Mouse (Mus musculus): ENCODE measurements around the gene Tmem14c.

Gene Tmem14c

DNA sequence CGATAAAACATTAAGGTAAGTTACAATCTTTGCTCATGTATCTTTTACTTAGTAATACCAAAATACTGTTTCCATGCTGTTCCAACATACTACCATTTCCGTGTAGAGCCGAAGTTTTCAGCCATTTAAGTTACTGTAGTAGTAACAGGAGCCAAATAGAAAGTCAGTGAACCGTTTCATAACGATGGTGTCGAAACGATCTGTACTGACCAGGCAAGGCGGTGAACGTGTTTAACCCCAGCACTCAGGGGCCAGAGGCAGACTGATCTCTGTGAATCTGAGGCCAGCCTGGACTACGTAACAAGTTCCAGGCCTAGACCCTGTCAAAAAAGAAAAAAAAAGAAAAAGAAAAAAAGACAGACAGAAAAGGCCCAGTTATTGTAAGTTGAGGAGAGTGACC, 7.8 kb upstream of the Tmem14c start:
- no peak for DNase-seq (ENCODE audit: low spot score in 2 of 2)

GRCm38 (mm10) chr13:41008946-41009345, 7.1 kb upstream of the Tmem14c start:
- DNase-seq (ENCODE audit: low spot score in 2 of 2): no peak

- DNase-seq (ENCODE audit: low spot score in 2 of 2): no peak
Measured at GRCm38 (mm10) chr13:41016797-41017405, 809 bp downstream of the Tmem14c start.

- no peak for DNase-seq (ENCODE audit: low spot score in 2 of 2)
Measured at GRCm38 (mm10) chr13:41017832-41018231, 1.7 kb downstream of the Tmem14c start.

DNA sequence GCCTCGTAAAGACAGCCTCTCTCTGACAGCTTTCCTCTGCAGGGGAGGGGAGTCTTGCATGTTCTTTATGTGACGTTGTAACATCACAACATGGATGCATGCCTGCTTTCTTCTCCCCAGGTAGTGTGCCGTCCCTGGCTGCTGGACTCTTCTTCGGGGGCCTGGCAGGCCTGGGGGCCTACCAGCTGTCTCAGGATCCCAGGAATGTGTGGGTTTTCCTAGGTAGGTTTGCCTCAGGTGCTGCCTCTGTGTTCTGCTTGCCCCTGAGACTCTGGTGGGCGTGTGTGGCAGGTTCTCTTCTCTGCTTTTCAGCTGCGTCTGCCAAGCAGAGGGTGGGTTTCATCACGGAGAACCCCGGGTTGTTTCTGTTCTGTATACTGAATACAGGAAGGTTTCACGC, 2.1 kb downstream of the Tmem14c start:
- no peak for DNase-seq (ENCODE audit: low spot score in 2 of 2)

DNA sequence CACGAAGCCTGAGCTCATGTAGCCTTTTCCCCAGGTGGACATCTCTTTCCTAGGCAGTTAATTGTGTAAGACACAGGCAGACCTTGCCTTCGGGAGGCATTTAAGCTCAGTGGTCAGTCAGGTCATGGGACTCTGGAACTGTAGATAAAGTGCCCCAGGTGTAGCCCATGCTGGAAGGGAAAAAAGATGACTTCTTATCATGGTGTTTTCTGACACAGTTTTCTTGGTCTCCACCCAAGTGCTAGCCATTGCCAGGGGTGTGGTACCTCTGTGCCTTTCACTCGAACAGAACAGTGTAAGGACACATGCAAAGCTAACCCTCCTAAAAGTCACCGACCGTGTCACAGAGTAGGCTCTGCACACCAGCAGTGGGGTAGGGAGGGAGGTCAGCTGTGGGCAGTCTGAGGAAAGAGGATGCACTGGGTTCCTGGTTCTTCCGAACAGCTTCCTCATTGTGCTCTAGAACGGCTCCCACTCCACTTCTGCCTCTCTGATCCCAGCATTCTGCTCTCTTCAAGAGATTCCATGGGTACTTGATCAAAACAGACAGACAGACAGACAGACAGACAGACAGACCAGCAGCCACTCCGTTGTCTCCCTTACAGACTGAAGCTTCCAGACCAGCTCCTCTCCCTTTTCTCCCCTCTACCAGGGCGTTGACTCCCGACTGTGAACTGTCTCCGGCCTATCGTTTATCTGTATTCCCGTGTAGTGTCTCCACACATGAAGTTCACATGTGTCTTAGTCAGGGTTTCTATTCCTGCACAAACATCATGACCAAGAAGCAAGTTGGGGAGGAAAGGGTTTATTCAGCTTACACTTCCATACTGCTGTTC, 2.9 kb downstream of the Tmem14c start:
- no peak for DNase-seq (ENCODE audit: low spot score in 2 of 2)

GRCm38 (mm10) chr13:41020494-41020893, 4.4 kb downstream of the Tmem14c start:
- DNase-seq (ENCODE audit: low spot score in 2 of 2): no peak

- no peak for DNase-seq (ENCODE audit: low spot score in 2 of 2)
Measured at GRCm38 (mm10) chr13:41021607-41022006, 5.5 kb downstream of the Tmem14c start.

DNA sequence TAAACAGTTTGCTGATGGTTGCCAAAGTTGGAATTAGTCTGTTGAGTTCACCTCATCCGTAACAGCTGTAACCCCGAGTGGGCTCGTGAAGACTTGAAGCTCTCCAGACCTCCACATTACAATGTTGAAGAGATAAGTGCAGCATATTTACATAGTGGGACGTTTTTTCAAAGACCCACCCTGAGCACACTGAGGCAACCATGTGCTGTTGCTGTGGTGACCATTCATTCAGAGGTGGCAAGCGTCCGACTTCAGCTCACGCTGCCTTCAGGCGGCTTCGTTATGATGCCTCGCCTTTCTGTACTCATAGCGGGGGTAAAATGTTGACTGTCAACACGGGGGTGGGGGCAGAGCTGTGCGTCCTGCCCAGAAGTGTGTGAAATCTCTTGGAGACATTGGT, 6.0 kb downstream of the Tmem14c start:
- no peak for DNase-seq (ENCODE audit: low spot score in 2 of 2)

- DNase-seq (ENCODE audit: low spot score in 2 of 2): no peak
Measured at GRCm38 (mm10) chr13:41030098-41030497, 14.0 kb downstream of the Tmem14c start.

- DNase-seq (ENCODE audit: low spot score in 2 of 2): no peak
Measured at GRCm38 (mm10) chr13:41042511-41042910, 26.4 kb downstream of the Tmem14c start.

GRCm38 (mm10) chr13:41045901-41046300, 29.8 kb downstream of the Tmem14c start:
- no peak for DNase-seq (ENCODE audit: low spot score in 2 of 2)

DNA sequence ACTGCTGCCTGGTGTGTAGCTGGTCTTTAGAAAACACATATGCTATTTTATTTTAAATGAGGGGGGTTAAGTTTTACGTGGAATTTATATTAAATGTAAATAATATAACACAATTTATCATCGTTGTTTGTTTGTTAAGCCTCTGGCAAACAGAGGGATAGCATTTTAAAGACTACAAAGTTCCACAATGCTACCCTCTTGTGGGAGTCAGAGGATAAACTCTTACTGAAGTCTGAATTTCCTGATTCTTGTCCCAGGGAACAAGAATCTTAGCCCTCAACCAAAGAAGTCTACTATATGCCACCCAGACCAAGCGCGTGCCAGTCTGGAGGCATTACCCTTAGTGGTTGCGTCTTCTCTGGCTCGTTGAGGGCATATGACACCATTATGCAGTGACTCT, 31.2 kb downstream of the Tmem14c start:
- DNase-seq (ENCODE audit: low spot score in 2 of 2): no peak

DNA sequence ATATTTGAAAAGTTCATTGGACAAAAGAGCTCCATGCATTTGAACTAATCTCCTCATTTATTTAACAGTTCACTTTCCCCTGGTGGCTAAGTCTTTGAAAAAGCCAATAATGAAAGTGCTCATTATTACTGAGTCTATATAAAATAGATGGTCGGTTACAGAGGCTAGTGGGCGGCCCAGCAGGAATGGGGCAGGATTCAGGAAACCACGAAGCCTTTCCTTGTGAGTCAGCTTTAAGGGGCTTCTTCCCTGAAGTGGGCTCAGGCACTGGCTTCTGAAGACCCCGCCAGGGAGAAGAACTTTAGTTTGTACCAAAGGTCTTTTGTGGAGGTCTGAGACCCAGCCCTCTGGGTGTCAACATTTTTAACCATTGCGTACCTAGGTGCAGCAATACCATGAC, 35.9 kb downstream of the Tmem14c start:
- no peak for DNase-seq (ENCODE audit: low spot score in 2 of 2)

GRCm38 (mm10) chr13:41067618-41068017, 51.5 kb downstream of the Tmem14c start:
- DNase-seq (ENCODE audit: low spot score in 2 of 2): no peak

GRCm38 (mm10) chr13:41071617-41072016, 55.5 kb downstream of the Tmem14c start:
- no peak for DNase-seq (ENCODE audit: low spot score in 2 of 2)
